Mouse (Mus musculus) testis, adult 2 months (tissue): ENCODE results near the gene Baiap3. TPM values are rescaled to one million over a fixed set of nuclear protein-coding genes. Genes with fewer than 3 reads are reported as not detected.

ENCODE experiments used
- H3K27ac ChIP-seq: fragments of 200-500 bp; 2 replicates; pipeline ENCODE4 v1.5.1; 2012; ENCODE audit warnings: low read depth, low read length; ENCODE audit not compliant: control insufficient read depth, insufficient read depth
- H3K27me3 ChIP-seq: fragments of 200-500 bp; 2 replicates; pipeline ENCODE4 v1.6.1; 2012; ENCODE audit warnings: mild to moderate bottlenecking, low read length, moderate library complexity; ENCODE audit not compliant: control insufficient read depth, insufficient read depth
- H3K36me3 ChIP-seq: fragments of 200-500 bp; 2 replicates; pipeline ENCODE4 v1.6.1; 2012; ENCODE audit warnings: mild to moderate bottlenecking, low read length; ENCODE audit not compliant: control insufficient read depth, insufficient read depth
- H3K4me1 ChIP-seq: fragments of 200-500 bp; 2 replicates; pipeline ENCODE4 v1.6.1; 2012; ENCODE audit warnings: low read length; ENCODE audit not compliant: control insufficient read depth, insufficient read depth
- H3K4me3 ChIP-seq: fragments of 200-500 bp; 2 replicates; pipeline ENCODE4 v1.5.1; 2012; ENCODE audit warnings: low read depth, mild to moderate bottlenecking, low read length, moderate library complexity, mixed read lengths; ENCODE audit not compliant: control insufficient read depth
- CTCF ChIP-seq: fragments of 200-500 bp; IDR thresholded peaks from 2 replicates; pipeline ENCODE4 v1.5.1; 2012; ENCODE audit warnings: low read depth, mild to moderate bottlenecking, inconsistent platforms, low read length, moderate library complexity; ENCODE audit not compliant: control insufficient read depth, insufficient read depth, insufficient replicate concordance
- POLR2A ChIP-seq: fragments of 200-500 bp; IDR thresholded peaks from 2 replicates; pipeline ENCODE4 v1.6.1; 2012; ENCODE audit warnings: low read depth, mild to moderate bottlenecking, inconsistent platforms, low read length, moderate library complexity; ENCODE audit not compliant: control insufficient read depth
- polyA plus RNA-seq: library from polyadenylated mRNA; depleted of rRNA; stranded (reverse); fragments of >200 nt; gene quantifications from 2 replicates; pipeline ENCODE4 v1.2.3, GENCODE M21; 2012

Gene Baiap3
- polyA plus RNA-seq, 1 experiment, result 3.8 TPM

- no peak for TF ChIP-seq POLR2A
- no peak for TF ChIP-seq CTCF
- H3K27me3 ChIP-seq, result no peaks in the 10 kb centered on the region
Observed at GRCm38 (mm10) chr17:25282133-25282532, 26.0 kb upstream of the Baiap3 start.

GRCm38 (mm10) chr17:25275833-25276232 lies 19.7 kb upstream of the Baiap3 start:
- H3K27ac ChIP-seq, result no peak overlapping the region
- H3K4me3 ChIP-seq, result no peak overlapping the region
- H3K36me3 ChIP-seq, result no peaks in the 10 kb centered on the region
- no peak for TF ChIP-seq CTCF
- TF ChIP-seq POLR2A, result no peak
- H3K4me1 ChIP-seq, result peaks cover 7% of the 10 kb centered on the region
- H3K27me3 ChIP-seq, result no peaks in the 10 kb centered on the region

More at GRCm38 (mm10) chr17:25282133-25282532, 26.0 kb upstream of the Baiap3 start:
- Histone ChIP-seq H3K4me3 (peak overlapping the region; percentile 3; the same call in 1 of the 2 replicates), H3K27ac (no peak overlapping the region), H3K36me3 (no peaks in the 10 kb centered on the region), H3K4me1 (no peaks in the 10 kb centered on the region)

- no peaks in the 10 kb centered on the region for H3K36me3 ChIP-seq
- TF ChIP-seq CTCF, result no peak
- no peak for TF ChIP-seq POLR2A
- peak within 1 kb of the TSS; percentile 95 for H3K27ac ChIP-seq
- H3K27me3 ChIP-seq, result no peaks in the 10 kb centered on the region
- peaks cover 7% of the 10 kb centered on the region for H3K4me1 ChIP-seq
- peak within 1 kb of the TSS; percentile 96 for H3K4me3 ChIP-seq
Observed at GRCm38 (mm10) chr17:25274571-25275346, 18.6 kb upstream of the Baiap3 start, which contains the start of gene Ube2i. Ube2i (minus strand) TSS chr17:25274622.

- peaks cover 7% of the 10 kb centered on the region for H3K4me1 ChIP-seq
- no peaks in the 10 kb centered on the region for H3K27me3 ChIP-seq
- peak overlapping the region; percentile 95 for H3K27ac ChIP-seq
- TF ChIP-seq CTCF (peak; percentile 65), POLR2A (peak; percentile 42; the same call in 1 of the 2 replicates)
- H3K4me3 ChIP-seq, result peak overlapping the region; percentile 96
- H3K36me3 ChIP-seq, result no peaks in the 10 kb centered on the region
Observed at GRCm38 (mm10) chr17:25273706-25274501, 17.7 kb upstream of the Baiap3 start.

- Histone ChIP-seq H3K27me3 (no peaks in the 10 kb centered on the region), H3K4me1 (peaks cover 7% of the 10 kb centered on the region), H3K4me3 (peak overlapping the region; percentile 96), H3K36me3 (peaks cover 2% of the 10 kb centered on the region), H3K27ac (peak overlapping the region; percentile 95)
- TF ChIP-seq POLR2A (peak; percentile 85), CTCF (no peak)
Observed at GRCm38 (mm10) chr17:25272951-25273705, 17.0 kb upstream of the Baiap3 start.

GRCm38 (mm10) chr17:25272326-25272725 lies 16.2 kb upstream of the Baiap3 start:
- Histone ChIP-seq H3K4me3 (peak overlapping the region; percentile 96), H3K4me1 (peaks cover 7% of the 10 kb centered on the region), H3K36me3 (peaks cover 4% of the 10 kb centered on the region), H3K27me3 (no peaks in the 10 kb centered on the region), H3K27ac (peak overlapping the region; percentile 95)
- TF ChIP-seq POLR2A (no peak), CTCF (no peak)

- H3K4me3 ChIP-seq, result no peak overlapping the region
- H3K27ac ChIP-seq, result no peak overlapping the region
- no peaks in the 10 kb centered on the region for H3K27me3 ChIP-seq
- peaks cover 7% of the 10 kb centered on the region for H3K36me3 ChIP-seq
- TF ChIP-seq CTCF, result no peak
- TF ChIP-seq POLR2A, result no peak
- peaks cover 7% of the 10 kb centered on the region for H3K4me1 ChIP-seq
Observed at GRCm38 (mm10) chr17:25270795-25271335, 14.7 kb upstream of the Baiap3 start.
